Mouse (Mus musculus): Measurements from ENCODE around the gene Zfp988. TPM values are rescaled to one million over a fixed set of nuclear protein-coding genes. Genes with fewer than 3 reads are reported as not detected.
"Not testable (repeated sequence)": the region's sequence is repeated elsewhere in the genome, so short reads cannot be mapped to it uniquely, and the experiment has no call there.

Gene Zfp988
- polyA plus RNA-seq, 1 experiment from 2014 or later, result not detected

DNA sequence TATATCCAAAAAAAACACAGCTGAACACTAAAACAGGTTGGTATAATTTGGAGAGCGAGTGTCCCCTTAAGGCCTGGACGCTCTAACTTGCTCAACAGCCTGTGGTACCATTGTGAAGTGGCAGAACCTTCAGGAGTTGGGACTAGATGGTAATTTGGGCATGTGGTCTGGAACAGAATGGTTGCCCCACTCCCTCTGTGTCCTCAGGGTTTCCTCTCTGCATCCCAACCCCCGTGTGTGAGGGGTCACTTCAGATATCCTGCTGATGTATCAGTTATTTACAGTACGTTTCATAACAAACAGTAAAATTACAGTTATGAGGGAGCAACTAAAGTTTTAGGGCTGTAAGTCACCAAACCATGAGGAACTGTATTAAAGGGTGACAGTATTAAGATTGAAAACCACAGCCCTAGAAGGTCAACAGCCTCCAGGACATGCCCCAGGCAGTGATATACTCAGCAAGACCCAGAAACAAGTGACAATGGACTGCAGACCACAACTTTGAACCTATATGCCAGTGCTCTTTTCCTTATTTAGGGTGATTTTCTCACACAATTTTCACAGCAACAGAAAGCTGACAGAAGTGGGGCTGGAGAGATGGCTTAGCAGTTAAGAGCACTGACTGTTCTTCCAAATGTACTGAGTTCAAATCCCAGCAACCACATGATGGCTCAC lies 41.0 kb downstream of the Zfp988 start:
- H3K4me2 ChIP-seq; ATAC-seq (ENCODE audit: insufficient read depth); H3K9ac ChIP-seq; H3K27me3 ChIP-seq; H3K4me1 ChIP-seq (replicated peaks); H3K36me3 ChIP-seq (replicated peaks); H3K27ac ChIP-seq (replicated peaks); H3K4me3 ChIP-seq (replicated peaks): not testable (repeated sequence)
- H3K9me3 ChIP-seq (replicated peaks), result peaks cover 38% of the 10 kb centered on the region
- WGBS (ENCODE audit: insufficient replicate concordance), result 49% methylated on average over 4 of the region's 4 CpGs

DNA sequence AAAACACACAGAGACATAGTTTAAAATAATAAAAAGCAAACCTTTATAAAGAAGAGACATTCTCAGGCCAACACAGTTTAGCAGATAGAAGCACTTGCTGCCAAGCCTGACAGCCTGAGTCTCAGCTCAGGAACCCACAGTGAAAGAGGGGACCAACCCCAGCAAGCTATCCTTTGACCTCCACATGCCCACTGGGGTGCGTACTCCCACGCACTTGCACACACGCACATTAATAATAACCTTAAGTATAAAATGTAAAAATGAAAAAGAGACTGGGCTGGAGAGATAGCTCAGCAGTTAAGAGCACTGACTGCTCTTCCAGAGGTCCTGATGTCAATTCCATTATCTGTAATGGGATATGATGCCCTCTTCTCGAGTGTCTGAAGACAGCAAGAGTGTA lies 41.8 kb downstream of the Zfp988 start:
- ATAC-seq (ENCODE audit: insufficient read depth); H3K4me2 ChIP-seq; H3K9ac ChIP-seq; H3K36me3 ChIP-seq (replicated peaks); H3K4me1 ChIP-seq (replicated peaks); H3K27ac ChIP-seq (replicated peaks); H3K27me3 ChIP-seq; H3K4me3 ChIP-seq (replicated peaks): not testable (repeated sequence)
- H3K9me3 ChIP-seq (replicated peaks), result peaks cover 38% of the 10 kb centered on the region
- WGBS (ENCODE audit: insufficient replicate concordance), result 50% methylated on average over 4 of the region's 4 CpGs

DNA sequence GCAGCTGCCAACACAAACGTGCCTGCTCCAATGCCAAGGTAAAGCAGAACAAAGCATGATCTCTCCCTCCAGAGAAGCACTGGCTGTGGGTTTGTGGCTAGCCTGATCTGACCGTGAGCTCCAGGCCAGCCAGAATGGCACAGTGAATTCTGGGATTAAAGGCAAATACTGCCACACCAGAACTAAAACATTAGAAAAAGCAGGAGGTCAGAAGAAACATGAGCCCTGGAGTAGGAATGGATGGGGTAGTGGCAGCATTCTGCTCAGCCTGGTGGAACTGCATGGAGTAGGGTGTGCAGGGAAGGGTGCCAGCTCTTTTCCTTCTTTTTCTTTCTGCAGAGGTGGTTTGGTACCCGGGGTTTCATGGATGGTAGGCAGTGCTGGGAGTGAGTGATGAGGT lies 42.4 kb downstream of the Zfp988 start:
- not testable (repeated sequence) for ATAC-seq (ENCODE audit: insufficient read depth); H3K27me3 ChIP-seq; H3K4me2 ChIP-seq; H3K4me1 ChIP-seq (replicated peaks); H3K36me3 ChIP-seq (replicated peaks); H3K9ac ChIP-seq; H3K27ac ChIP-seq (replicated peaks); H3K4me3 ChIP-seq (replicated peaks)
- 50% methylated on average over 2 of the region's 3 CpGs for WGBS (ENCODE audit: insufficient replicate concordance)
- peaks cover 38% of the 10 kb centered on the region for H3K9me3 ChIP-seq (replicated peaks)

DNA sequence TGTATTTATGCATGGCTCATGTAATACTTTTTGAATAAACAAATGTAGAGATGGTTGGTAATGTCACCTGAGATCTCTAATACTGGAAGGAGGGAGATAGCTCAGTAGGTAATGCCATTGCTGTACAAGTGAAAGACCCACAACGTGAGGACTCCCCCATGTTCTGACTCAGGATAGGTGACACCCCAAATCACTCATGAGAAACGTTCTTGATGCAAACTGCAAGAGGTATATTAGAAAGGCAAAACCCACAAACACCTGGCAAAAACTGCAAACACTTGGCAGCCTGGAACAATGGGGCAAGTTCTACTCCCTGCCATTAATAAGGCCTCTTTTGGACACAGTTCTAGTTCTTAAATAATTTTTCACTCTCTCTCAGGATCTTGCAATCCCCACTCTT lies 42.9 kb downstream of the Zfp988 start:
- H3K4me3 ChIP-seq (replicated peaks); H3K36me3 ChIP-seq (replicated peaks); H3K27ac ChIP-seq (replicated peaks); H3K27me3 ChIP-seq; H3K4me1 ChIP-seq (replicated peaks); H3K9ac ChIP-seq; ATAC-seq (ENCODE audit: insufficient read depth); H3K4me2 ChIP-seq: not testable (repeated sequence)
- peaks cover 33% of the 10 kb centered on the region for H3K9me3 ChIP-seq (replicated peaks)
- 57% methylated on average over 2 of the region's 2 CpGs for WGBS (ENCODE audit: insufficient replicate concordance)

DNA sequence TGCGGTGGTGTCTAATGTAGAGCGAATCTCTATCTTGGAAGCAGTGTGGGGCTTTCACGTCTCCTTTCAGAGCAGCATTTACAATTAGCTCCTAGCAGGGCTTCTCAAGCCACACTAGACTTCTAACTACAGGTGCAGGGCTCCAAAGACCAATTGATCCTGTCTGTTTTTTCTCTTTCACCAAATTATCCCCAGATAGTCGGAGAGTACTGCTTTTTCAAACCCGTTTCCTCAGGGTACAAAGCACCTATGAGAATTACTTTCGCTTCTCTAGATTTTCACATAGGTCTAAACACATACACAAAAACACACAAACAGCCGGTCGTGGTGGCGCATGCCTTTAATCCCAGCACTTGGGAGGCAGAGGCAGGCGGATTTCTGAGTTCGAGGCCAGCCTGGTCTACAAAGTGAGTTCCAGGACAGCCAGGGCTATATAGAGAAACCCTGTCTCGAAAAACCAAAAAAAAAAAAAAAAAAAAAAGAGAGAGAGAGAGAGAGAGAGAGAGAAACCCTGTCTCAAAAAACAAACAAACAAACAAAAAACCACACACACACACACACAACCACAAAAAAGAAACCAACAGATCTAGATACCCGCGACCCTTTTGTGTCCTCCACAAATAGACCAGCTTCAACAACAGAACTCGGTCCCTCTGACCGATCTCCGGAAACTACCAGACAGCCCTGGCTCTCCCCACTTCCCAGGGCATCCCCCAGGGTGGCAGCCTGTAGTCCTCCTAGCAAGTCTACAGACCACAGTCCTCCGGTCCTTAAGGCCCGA lies 43.6 kb downstream of the Zfp988 start:
- ATAC-seq (ENCODE audit: insufficient read depth); H3K9ac ChIP-seq; H3K27ac ChIP-seq (replicated peaks); H3K4me2 ChIP-seq; H3K4me3 ChIP-seq (replicated peaks); H3K4me1 ChIP-seq (replicated peaks); H3K36me3 ChIP-seq (replicated peaks); H3K27me3 ChIP-seq: not testable (repeated sequence)
- WGBS (ENCODE audit: insufficient replicate concordance), result 70% methylated on average over 18 of the region's 19 CpGs
- peaks cover 29% of the 10 kb centered on the region for H3K9me3 ChIP-seq (replicated peaks)

DNA sequence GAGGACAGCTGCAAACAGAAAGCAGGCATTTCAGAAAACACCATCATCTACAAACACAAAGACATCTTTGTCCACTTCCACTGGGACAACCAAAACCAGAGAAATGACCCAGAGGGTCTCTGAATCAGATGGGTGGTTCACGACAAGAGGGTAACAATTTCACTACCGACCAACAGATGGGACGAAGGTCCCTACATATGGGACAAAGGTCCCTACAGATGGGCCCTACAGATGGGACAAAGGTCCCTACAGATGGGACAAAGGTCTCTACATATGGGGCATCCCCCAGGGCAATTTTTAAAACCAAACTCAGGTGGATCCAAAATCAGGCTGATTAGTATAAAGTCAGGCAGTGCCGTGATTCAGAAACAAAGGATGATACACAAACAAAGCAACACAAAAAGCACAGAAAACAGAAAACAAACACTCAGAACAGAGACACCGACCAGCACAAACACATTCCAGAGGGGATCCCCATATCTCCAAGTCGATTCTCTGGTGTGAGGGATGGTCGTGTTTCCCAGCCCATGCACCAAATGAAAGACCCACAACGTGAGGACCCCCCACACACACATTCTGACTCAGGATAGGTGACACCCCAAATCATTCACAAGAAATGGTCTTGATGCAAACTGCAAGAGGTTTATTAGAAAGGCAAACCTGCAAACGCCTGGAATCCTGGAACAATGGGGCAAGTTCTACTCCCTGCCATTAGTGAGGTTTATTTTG lies 44.4 kb downstream of the Zfp988 start:
- H3K9ac ChIP-seq; H3K4me2 ChIP-seq; H3K36me3 ChIP-seq (replicated peaks); H3K27ac ChIP-seq (replicated peaks); ATAC-seq (ENCODE audit: insufficient read depth); H3K4me1 ChIP-seq (replicated peaks); H3K27me3 ChIP-seq; H3K4me3 ChIP-seq (replicated peaks): not testable (repeated sequence)
- WGBS (ENCODE audit: insufficient replicate concordance), result 61% methylated on average over 9 of the region's 9 CpGs
- peaks cover 29% of the 10 kb centered on the region for H3K9me3 ChIP-seq (replicated peaks)

DNA sequence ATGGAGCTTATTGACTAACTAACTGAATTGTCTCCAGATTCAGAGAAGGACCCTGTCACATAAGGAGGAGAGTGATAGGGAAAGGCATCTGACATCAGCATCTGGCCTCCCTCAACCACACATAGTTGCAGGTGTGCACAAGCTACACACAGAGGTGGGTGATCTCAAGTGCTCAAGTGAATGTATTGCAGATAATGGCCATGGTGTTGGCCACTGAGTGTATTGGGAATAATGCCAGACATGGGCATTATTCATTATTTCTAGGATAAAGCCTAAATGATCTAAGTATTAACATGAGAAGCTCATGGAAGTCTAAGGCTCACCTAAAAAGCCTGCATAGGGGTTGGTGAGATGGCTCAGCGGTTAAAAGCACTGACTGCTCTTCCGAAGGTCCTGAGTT lies 45.1 kb downstream of the Zfp988 start:
- peak; percentile 34; the same call in 1 of the 2 replicates for ATAC-seq (ENCODE audit: insufficient read depth)
- 65% methylated on average over 2 of the region's 2 CpGs for WGBS (ENCODE audit: insufficient replicate concordance)

DNA sequence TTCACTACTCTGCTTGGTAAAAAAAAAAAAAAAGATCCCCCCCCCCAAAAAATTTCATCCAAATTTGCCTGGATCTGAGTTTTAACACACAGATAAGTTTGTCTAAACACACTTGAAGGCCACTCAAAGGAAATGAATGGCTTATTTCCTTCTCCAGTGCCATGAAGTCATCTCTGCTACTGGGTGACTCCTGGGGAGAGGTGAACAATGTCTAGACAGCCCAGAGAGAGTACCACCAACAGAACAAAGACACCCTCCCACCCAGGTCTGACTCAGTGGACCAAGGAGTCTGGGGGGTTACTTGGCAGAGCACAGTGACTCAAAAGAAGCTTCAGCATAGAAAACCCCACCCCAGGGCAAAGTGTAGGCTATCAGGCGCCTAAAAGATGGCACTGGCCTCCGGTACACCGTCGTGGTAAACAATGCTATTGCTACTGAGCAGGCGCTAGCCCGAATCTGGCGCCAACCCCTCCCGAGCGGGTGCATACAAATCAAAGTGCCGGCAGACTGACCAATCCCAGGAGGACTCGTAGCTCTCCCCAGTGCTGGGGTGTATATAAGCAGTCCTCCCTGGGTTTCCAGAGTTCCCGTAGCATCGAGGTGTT lies 46.0 kb downstream of the Zfp988 start:
- H3K9me3 ChIP-seq (replicated peaks), result peaks cover 29% of the 10 kb centered on the region
- not testable (repeated sequence) for H3K4me1 ChIP-seq (replicated peaks); H3K27ac ChIP-seq (replicated peaks); H3K4me2 ChIP-seq; H3K9ac ChIP-seq; H3K27me3 ChIP-seq; ATAC-seq (ENCODE audit: insufficient read depth); H3K36me3 ChIP-seq (replicated peaks); H3K4me3 ChIP-seq (replicated peaks)
- WGBS (ENCODE audit: insufficient replicate concordance), result 75% methylated on average over 10 of the region's 13 CpGs

More for the DNA sequence above, 45.1 kb downstream of the Zfp988 start:
- not testable (repeated sequence) for H3K4me2 ChIP-seq; H3K27me3 ChIP-seq; H3K27ac ChIP-seq (replicated peaks); H3K9ac ChIP-seq; H3K4me3 ChIP-seq (replicated peaks); H3K4me1 ChIP-seq (replicated peaks); H3K36me3 ChIP-seq (replicated peaks)
- H3K9me3 ChIP-seq (replicated peaks), result peaks cover 29% of the 10 kb centered on the region

DNA sequence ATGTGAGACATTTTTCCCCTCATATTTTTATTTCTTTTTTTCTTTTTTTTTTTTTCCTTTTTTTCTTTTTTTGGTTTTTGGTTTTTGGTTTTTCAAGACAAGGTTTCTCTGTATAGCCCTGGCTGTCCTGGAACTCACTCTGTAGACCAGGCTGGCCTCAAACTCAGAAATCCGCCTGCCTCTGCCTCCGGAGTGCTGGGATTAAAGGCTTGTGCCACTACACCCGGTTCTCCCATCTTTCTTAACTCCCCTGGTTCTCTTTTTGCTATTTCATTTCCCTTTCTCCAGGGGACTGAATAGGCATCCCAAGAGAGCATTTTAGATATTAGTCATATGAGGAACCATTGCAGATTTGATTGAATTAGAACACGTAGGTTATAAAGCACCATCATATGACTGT lies 48.2 kb downstream of the Zfp988 start:
- 57% methylated on average over 4 of the region's 4 CpGs for WGBS (ENCODE audit: insufficient replicate concordance)
- ATAC-seq (ENCODE audit: insufficient read depth); H3K4me3 ChIP-seq (replicated peaks); H3K27me3 ChIP-seq; H3K9ac ChIP-seq; H3K4me1 ChIP-seq (replicated peaks); H3K4me2 ChIP-seq; H3K36me3 ChIP-seq (replicated peaks); H3K27ac ChIP-seq (replicated peaks): not testable (repeated sequence)
- peaks cover 24% of the 10 kb centered on the region for H3K9me3 ChIP-seq (replicated peaks)

DNA sequence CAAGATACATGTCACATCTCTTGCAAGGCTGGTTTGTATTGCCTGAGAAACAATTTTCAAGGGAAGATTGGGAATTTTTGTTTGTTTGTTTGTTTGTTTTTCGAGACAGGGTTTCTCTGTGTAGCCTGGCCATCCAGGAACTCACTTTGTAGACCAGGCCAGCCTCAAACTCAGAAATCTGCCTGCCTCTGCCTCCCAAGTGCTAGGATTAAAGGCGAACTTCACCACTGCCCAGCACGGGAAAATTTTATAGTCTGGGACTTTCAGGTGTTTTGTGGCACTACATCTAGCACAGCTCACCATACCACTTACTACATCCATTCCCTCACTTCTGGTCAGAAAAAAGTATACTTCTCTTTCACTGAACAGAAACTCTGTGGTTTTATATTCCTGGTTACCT lies 50.6 kb downstream of the Zfp988 start:
- not testable (repeated sequence) for H3K27ac ChIP-seq (replicated peaks); H3K4me3 ChIP-seq (replicated peaks); H3K4me2 ChIP-seq; H3K27me3 ChIP-seq; H3K9ac ChIP-seq; H3K36me3 ChIP-seq (replicated peaks); H3K4me1 ChIP-seq (replicated peaks); ATAC-seq (ENCODE audit: insufficient read depth); H3K9me3 ChIP-seq (replicated peaks)
- WGBS (ENCODE audit: insufficient replicate concordance), result no CpG with 5 or more reads among the region's 3 CpGs

DNA sequence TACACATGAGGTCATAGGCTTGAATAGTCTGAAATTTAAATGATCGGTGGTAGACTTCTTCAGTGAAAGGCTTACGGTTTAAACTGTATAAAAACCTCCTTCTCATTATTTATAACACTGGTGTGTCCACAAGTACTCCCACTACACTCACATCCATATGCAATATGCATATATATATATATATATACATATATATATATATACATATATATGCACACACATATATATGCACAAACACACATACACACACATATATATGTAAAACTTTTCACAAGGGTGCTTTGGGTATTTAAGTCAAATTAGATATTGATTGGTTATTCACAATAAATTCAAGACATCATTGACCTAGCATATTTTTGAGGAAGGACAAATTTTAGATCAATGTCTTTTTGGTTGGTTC lies 51.7 kb downstream of the Zfp988 start:
- not testable (repeated sequence) for H3K9ac ChIP-seq; H3K4me1 ChIP-seq (replicated peaks); H3K27me3 ChIP-seq; H3K4me2 ChIP-seq; H3K36me3 ChIP-seq (replicated peaks); H3K27ac ChIP-seq (replicated peaks); H3K9me3 ChIP-seq (replicated peaks); ATAC-seq (ENCODE audit: insufficient read depth); H3K4me3 ChIP-seq (replicated peaks)
- no CpG with 5 or more reads among the region's 2 CpGs for WGBS (ENCODE audit: insufficient replicate concordance)
